Mouse (Mus musculus): ENCODE data around the gene Slc25a40.

Gene Slc25a40

GRCm38 (mm10) chr5:8422157-8422931 lies at the start of gene Slc25a40, which contains the start of gene Dbf4:
Gene Slc25a40 (plus strand): TSS chr5:8422850.
Gene Dbf4 (minus strand): TSS chr5:8422716.
- peak; percentile 48 for DNase-seq (ENCODE audit: low spot score)

- no peak for DNase-seq (ENCODE audit: low spot score)
Observed at GRCm38 (mm10) chr5:8373415-8373814, 49.2 kb upstream of the Slc25a40 start.

- no peak for DNase-seq (ENCODE audit: low spot score)
Observed at GRCm38 (mm10) chr5:8374297-8374906, 48.2 kb upstream of the Slc25a40 start.

GRCm38 (mm10) chr5:8393891-8394583 lies 28.6 kb upstream of the Slc25a40 start:
- DNase-seq (ENCODE audit: low spot score), result no peak

- no peak for DNase-seq (ENCODE audit: low spot score)
Observed at GRCm38 (mm10) chr5:8397587-8398249, 24.9 kb upstream of the Slc25a40 start.

- DNase-seq (ENCODE audit: low spot score), result no peak
Observed at GRCm38 (mm10) chr5:8408746-8409145, 13.9 kb upstream of the Slc25a40 start.

GRCm38 (mm10) chr5:8416683-8417413 lies 5.8 kb upstream of the Slc25a40 start:
- DNase-seq (ENCODE audit: low spot score), result no peak

- no peak for DNase-seq (ENCODE audit: low spot score)
Observed at GRCm38 (mm10) chr5:8417443-8417842, 5.2 kb upstream of the Slc25a40 start.

- DNase-seq (ENCODE audit: low spot score), result no peak
Observed at GRCm38 (mm10) chr5:8421424-8421823, 1.2 kb upstream of the Slc25a40 start.

- no peak for DNase-seq (ENCODE audit: low spot score)
Observed at GRCm38 (mm10) chr5:8422932-8423928, 580 bp downstream of the Slc25a40 start.

- no peak for DNase-seq (ENCODE audit: low spot score)
Observed at GRCm38 (mm10) chr5:8424116-8424515, 1.5 kb downstream of the Slc25a40 start.

GRCm38 (mm10) chr5:8425899-8426298 lies 3.2 kb downstream of the Slc25a40 start:
- DNase-seq (ENCODE audit: low spot score), result no peak

- no peak for DNase-seq (ENCODE audit: low spot score)
Observed at GRCm38 (mm10) chr5:8437481-8438156, 15.0 kb downstream of the Slc25a40 start.

- DNase-seq (ENCODE audit: low spot score), result no peak
Observed at GRCm38 (mm10) chr5:8439095-8439494, 16.4 kb downstream of the Slc25a40 start.

- DNase-seq (ENCODE audit: low spot score), result no peak
Observed at GRCm38 (mm10) chr5:8455565-8455964, 32.9 kb downstream of the Slc25a40 start.

GRCm38 (mm10) chr5:8456561-8456960 lies 33.9 kb downstream of the Slc25a40 start:
- no peak for DNase-seq (ENCODE audit: low spot score)

GRCm38 (mm10) chr5:8487989-8488700 lies 65.5 kb downstream of the Slc25a40 start:
- DNase-seq (ENCODE audit: low spot score), result no peak

GRCm38 (mm10) chr5:8488701-8489297 lies 66.1 kb downstream of the Slc25a40 start:
- no peak for DNase-seq (ENCODE audit: low spot score)

Measured in layer of hippocampus, adult 9-10 months (tissue).